Mouse (Mus musculus): ENCODE results near the gene 1500011B03Rik. TPM values are rescaled to one million over a fixed set of nuclear protein-coding genes. Genes with fewer than 3 reads are reported as not detected.

Gene 1500011B03Rik
- polyA plus RNA-seq, 1 experiment from 2014 or later: 39.0 TPM

- 81% methylated on average over 7 of the region's 7 CpGs for WGBS
- ATAC-seq (replicated peaks; ENCODE audit: insufficient number of reproducible peaks, insufficient read depth, low FRiP score, low read depth): no peak
- no peak overlapping the region for H3K27ac ChIP-seq
- H3K4me2 ChIP-seq: no peak overlapping the region
- H3K4me3 ChIP-seq: no peak overlapping the region
- H3K9ac ChIP-seq: no peak overlapping the region
- no peaks in the 10 kb centered on the region for H3K9me3 ChIP-seq (replicated peaks)
- H3K36me3 ChIP-seq: peaks cover 37% of the 10 kb centered on the region
- H3K27me3 ChIP-seq: no peaks in the 10 kb centered on the region
- peaks cover 15% of the 10 kb centered on the region for H3K4me1 ChIP-seq (replicated peaks)
These were observed 56.1 kb downstream of the 1500011B03Rik start for GRCm38 (mm10) chr5:114767185-114767584.

GRCm38 (mm10) chr5:114766686-114767085 is 56.6 kb downstream of the 1500011B03Rik start:
- H3K27me3 ChIP-seq: no peaks in the 10 kb centered on the region
- no peak overlapping the region for H3K4me2 ChIP-seq
- H3K27ac ChIP-seq: no peak overlapping the region
- no peak overlapping the region for H3K9ac ChIP-seq
- H3K9me3 ChIP-seq (replicated peaks): no peaks in the 10 kb centered on the region
- no peak for ATAC-seq (replicated peaks; ENCODE audit: insufficient number of reproducible peaks, insufficient read depth, low FRiP score, low read depth)
- peaks cover 13% of the 10 kb centered on the region for H3K4me1 ChIP-seq (replicated peaks)
- H3K4me3 ChIP-seq: no peak overlapping the region
- H3K36me3 ChIP-seq: peaks cover 41% of the 10 kb centered on the region
- 73% methylated on average over 8 of the region's 8 CpGs for WGBS

- no peaks in the 10 kb centered on the region for H3K27me3 ChIP-seq
- H3K4me2 ChIP-seq: no peak overlapping the region
- no peak overlapping the region for H3K27ac ChIP-seq
- H3K9ac ChIP-seq: no peak overlapping the region
- ATAC-seq (replicated peaks; ENCODE audit: insufficient number of reproducible peaks, insufficient read depth, low FRiP score, low read depth): no peak
- H3K4me3 ChIP-seq: no peak overlapping the region
- peaks cover 55% of the 10 kb centered on the region for H3K36me3 ChIP-seq
- no peaks in the 10 kb centered on the region for H3K9me3 ChIP-seq (replicated peaks)
- H3K4me1 ChIP-seq (replicated peaks): peaks cover 10% of the 10 kb centered on the region
- 93% methylated on average over 18 of the region's 18 CpGs for WGBS
These were observed 58.2 kb downstream of the 1500011B03Rik start for GRCm38 (mm10) chr5:114764812-114765735.

GRCm38 (mm10) chr5:114761980-114762379 is 61.3 kb downstream of the 1500011B03Rik start:
- no peaks in the 10 kb centered on the region for H3K9me3 ChIP-seq (replicated peaks)
- H3K4me1 ChIP-seq (replicated peaks): peaks cover 9% of the 10 kb centered on the region; the same call in 1 of the 2 replicates
- ATAC-seq (replicated peaks; ENCODE audit: insufficient number of reproducible peaks, insufficient read depth, low FRiP score, low read depth): no peak; the same call in 1 of the 2 replicates
- no peak overlapping the region for H3K4me3 ChIP-seq
- peaks cover 70% of the 10 kb centered on the region for H3K36me3 ChIP-seq
- 37% methylated on average over 8 of the region's 8 CpGs for WGBS
- H3K27me3 ChIP-seq: no peaks in the 10 kb centered on the region
- no peak overlapping the region for H3K9ac ChIP-seq
- peak overlapping the region; percentile 19 for H3K27ac ChIP-seq
- H3K4me2 ChIP-seq: no peak overlapping the region

- H3K4me3 ChIP-seq: no peak overlapping the region
- no peak for ATAC-seq (replicated peaks; ENCODE audit: insufficient number of reproducible peaks, insufficient read depth, low FRiP score, low read depth)
- no peak overlapping the region for H3K4me2 ChIP-seq
- no peak overlapping the region for H3K9ac ChIP-seq
- WGBS: 94% methylated on average over 5 of the region's 5 CpGs
- H3K27ac ChIP-seq: no peak overlapping the region
- no peaks in the 10 kb centered on the region for H3K27me3 ChIP-seq
- peaks cover 70% of the 10 kb centered on the region for H3K36me3 ChIP-seq
- H3K9me3 ChIP-seq (replicated peaks): no peaks in the 10 kb centered on the region
- peaks cover 9% of the 10 kb centered on the region; the same call in 1 of the 2 replicates for H3K4me1 ChIP-seq (replicated peaks)
These were observed 63.7 kb downstream of the 1500011B03Rik start for GRCm38 (mm10) chr5:114759536-114760090.

Small RNAs within 50 kb of the gene (microRNA-seq; reads per million reads assigned to microRNA genes)
- gene Mir6240: 11.1 reads per million, percentile 26 among the genes with 10 or more reads in this experiment

Other genes with a start within 250 kb of the 1500011B03Rik start
- 1.00 and 2.4 TPM in 2 replicates for gene Trpv4, start 165.0 kb downstream of the 1500011B03Rik start, polyA plus RNA-seq (2015; fragmentation: Nextera tagmentation; extraction: Ambion mirVana)
- 45.9 and 70.4 TPM in 2 replicates for gene Gltp, start 132.5 kb downstream of the 1500011B03Rik start, polyA plus RNA-seq (2015; fragmentation: Nextera tagmentation; extraction: Ambion mirVana)
- gene Tchp, start 115.7 kb downstream of the 1500011B03Rik start, polyA plus RNA-seq (2015; fragmentation: Nextera tagmentation; extraction: Ambion mirVana): 8.6 TPM in 2 replicates
- 28.3 and 42.0 TPM in 2 replicates for gene Ankrd13a, start 48.8 kb downstream of the 1500011B03Rik start, polyA plus RNA-seq (2015; fragmentation: Nextera tagmentation; extraction: Ambion mirVana)
- gene Git2, start 48.0 kb downstream of the 1500011B03Rik start, polyA plus RNA-seq (2015; fragmentation: Nextera tagmentation; extraction: Ambion mirVana): 31.0 and 43.2 TPM in 2 replicates
- not detected in 2 replicates for gene 4930519G04Rik, start 30.2 kb upstream of the 1500011B03Rik start, polyA plus RNA-seq (2015; fragmentation: Nextera tagmentation; extraction: Ambion mirVana)
- gene Gm9936, start 35.2 kb upstream of the 1500011B03Rik start, polyA plus RNA-seq (2015; fragmentation: Nextera tagmentation; extraction: Ambion mirVana): not detected in 2 replicates
- gene Oasl2, start 73.5 kb upstream of the 1500011B03Rik start, polyA plus RNA-seq (2015; fragmentation: Nextera tagmentation; extraction: Ambion mirVana): 7.3 and 19.6 TPM in 2 replicates
- gene Oasl1, start 99.8 kb upstream of the 1500011B03Rik start, polyA plus RNA-seq (2015; fragmentation: Nextera tagmentation; extraction: Ambion mirVana): 0.63 and 0.91 TPM in 2 replicates
- gene 2210016L21Rik, start 118.7 kb upstream of the 1500011B03Rik start, polyA plus RNA-seq (2015; fragmentation: Nextera tagmentation; extraction: Ambion mirVana): 36.0 and 40.0 TPM in 2 replicates
- 0.15 and 0.39 TPM in 2 replicates for gene Hnf1a, start 147.6 kb upstream of the 1500011B03Rik start, polyA plus RNA-seq (2015; fragmentation: Nextera tagmentation; extraction: Ambion mirVana)
- gene Sppl3, start 187.7 kb upstream of the 1500011B03Rik start, polyA plus RNA-seq (2015; fragmentation: Nextera tagmentation; extraction: Ambion mirVana): 17.8 and 22.4 TPM in 2 replicates